Mouse (Mus musculus): ENCODE data around the gene Cwc15. TPM values are rescaled to one million over a fixed set of nuclear protein-coding genes. Genes with fewer than 3 reads are reported as not detected.
"Not testable (repeated sequence)": the region's sequence is repeated elsewhere in the genome, so short reads cannot be mapped to it uniquely, and the experiment has no call there.

Gene Cwc15
- polyA plus RNA-seq (2015; fragmentation: Nextera tagmentation; extraction: Ambion mirVana): 165 and 170 TPM in 2 replicates

GRCm38 (mm10) chr9:14500023-14500915 lies at the start of gene Cwc15, which contains the start of gene Kdm4d:
TSS of gene Cwc15 (plus strand) at chr9:14500617.
TSS of gene Kdm4d (minus strand) at chr9:14500482.
- H3K4me1 ChIP-seq: peaks cover 10% of the 10 kb centered on the region
- peak within 1 kb of the TSS; percentile 81 for H3K4me2 ChIP-seq (replicated peaks)
- no peaks in the 10 kb centered on the region for H3K9me3 ChIP-seq
- WGBS: under 1% methylated on average over 59 of the region's 59 CpGs
- peak within 1 kb of the TSS; percentile 84 for H3K27ac ChIP-seq
- no peaks in the 10 kb centered on the region for H3K27me3 ChIP-seq
- peak within 1 kb of the TSS; percentile 85 for H3K9ac ChIP-seq
- ATAC-seq (ENCODE audit: low FRiP score, low read depth): peak; percentile 100
- peaks cover 32% of the 10 kb centered on the region for H3K36me3 ChIP-seq
- peak within 1 kb of the TSS; percentile 87 for H3K4me3 ChIP-seq

- H3K4me2 ChIP-seq (replicated peaks); H3K9me3 ChIP-seq; H3K27me3 ChIP-seq; H3K4me1 ChIP-seq; H3K36me3 ChIP-seq; H3K4me3 ChIP-seq; H3K9ac ChIP-seq; H3K27ac ChIP-seq; ATAC-seq (ENCODE audit: low FRiP score, low read depth): not testable (repeated sequence)
- WGBS: 63% methylated on average over 8 of the region's 8 CpGs
These were observed 49.3 kb upstream of the Cwc15 start for GRCm38 (mm10) chr9:14451120-14451519.

- no peaks in the 10 kb centered on the region for H3K9me3 ChIP-seq
- no peak overlapping the region for H3K4me3 ChIP-seq
- H3K27ac ChIP-seq: no peak overlapping the region
- no peak for ATAC-seq (ENCODE audit: low FRiP score, low read depth)
- no peaks in the 10 kb centered on the region for H3K27me3 ChIP-seq
- H3K4me2 ChIP-seq (replicated peaks): no peak overlapping the region
- 84% methylated on average over 3 of the region's 3 CpGs for WGBS
- no peak overlapping the region for H3K9ac ChIP-seq
- no peaks in the 10 kb centered on the region for H3K36me3 ChIP-seq
- H3K4me1 ChIP-seq: no peaks in the 10 kb centered on the region
These were observed 44.1 kb upstream of the Cwc15 start for GRCm38 (mm10) chr9:14456320-14456719.

GRCm38 (mm10) chr9:14462536-14462935 lies 37.9 kb upstream of the Cwc15 start:
- H3K4me2 ChIP-seq (replicated peaks); H3K36me3 ChIP-seq; H3K27me3 ChIP-seq; H3K4me3 ChIP-seq; ATAC-seq (ENCODE audit: low FRiP score, low read depth); H3K27ac ChIP-seq; H3K4me1 ChIP-seq; H3K9me3 ChIP-seq; H3K9ac ChIP-seq: not testable (repeated sequence)
- WGBS: 94% methylated on average over 1 of the region's 1 CpGs

GRCm38 (mm10) chr9:14463668-14464067 lies 36.7 kb upstream of the Cwc15 start:
- H3K27ac ChIP-seq; H3K9me3 ChIP-seq; H3K9ac ChIP-seq; ATAC-seq (ENCODE audit: low FRiP score, low read depth); H3K4me3 ChIP-seq; H3K4me2 ChIP-seq (replicated peaks); H3K4me1 ChIP-seq; H3K36me3 ChIP-seq; H3K27me3 ChIP-seq: not testable (repeated sequence)
- WGBS: 82% methylated on average over 12 of the region's 12 CpGs

- peak overlapping the region; percentile 77 for H3K4me2 ChIP-seq (replicated peaks)
- H3K36me3 ChIP-seq: peaks cover 21% of the 10 kb centered on the region
- peaks cover 10% of the 10 kb centered on the region for H3K4me1 ChIP-seq
- H3K4me3 ChIP-seq: peak overlapping the region; percentile 87
- H3K9ac ChIP-seq: no peak overlapping the region
- H3K27ac ChIP-seq: no peak overlapping the region
- H3K27me3 ChIP-seq: no peaks in the 10 kb centered on the region
- no peak for ATAC-seq (ENCODE audit: low FRiP score, low read depth)
- H3K9me3 ChIP-seq: no peaks in the 10 kb centered on the region
- WGBS: 79% methylated on average over 4 of the region's 4 CpGs
These were observed 1.3 kb upstream of the Cwc15 start for GRCm38 (mm10) chr9:14498896-14499705.

GRCm38 (mm10) chr9:14500916-14501424 lies 553 bp downstream of the Cwc15 start:
- 3% methylated on average over 10 of the region's 10 CpGs for WGBS
- Histone ChIP-seq H3K9ac (peak overlapping the region; percentile 85), H3K27ac (peak overlapping the region; percentile 84), H3K36me3 (peaks cover 39% of the 10 kb centered on the region), H3K4me2 (replicated peaks) (peak overlapping the region; percentile 81), H3K4me3 (peak overlapping the region; percentile 87), H3K9me3 (no peaks in the 10 kb centered on the region), H3K4me1 (peaks cover 10% of the 10 kb centered on the region), H3K27me3 (no peaks in the 10 kb centered on the region)
- ATAC-seq (ENCODE audit: low FRiP score, low read depth): no peak

- Histone ChIP-seq H3K27ac (no peak overlapping the region), H3K27me3 (no peaks in the 10 kb centered on the region), H3K4me3 (no peak overlapping the region), H3K4me2 (replicated peaks) (no peak overlapping the region), H3K4me1 (no peaks in the 10 kb centered on the region), H3K9ac (no peak overlapping the region), H3K36me3 (peaks cover 43% of the 10 kb centered on the region), H3K9me3 (no peaks in the 10 kb centered on the region)
- peak; percentile 73 for ATAC-seq (ENCODE audit: low FRiP score, low read depth)
- 76% methylated on average over 9 of the region's 9 CpGs for WGBS
These were observed 12.4 kb downstream of the Cwc15 start for GRCm38 (mm10) chr9:14512633-14513445.

- no peak overlapping the region for H3K4me2 ChIP-seq (replicated peaks)
- no peak for ATAC-seq (ENCODE audit: low FRiP score, low read depth)
- no peaks in the 10 kb centered on the region for H3K27me3 ChIP-seq
- H3K9ac ChIP-seq: no peak overlapping the region
- 62% methylated on average over 1 of the region's 1 CpGs for WGBS
- no peak overlapping the region for H3K4me3 ChIP-seq
- no peaks in the 10 kb centered on the region for H3K9me3 ChIP-seq
- no peak overlapping the region for H3K27ac ChIP-seq
- no peaks in the 10 kb centered on the region for H3K4me1 ChIP-seq
- H3K36me3 ChIP-seq: peaks cover 5% of the 10 kb centered on the region; the same call in 1 of the 2 replicates
These were observed 16.9 kb downstream of the Cwc15 start for GRCm38 (mm10) chr9:14517296-14517695.

- ATAC-seq (ENCODE audit: low FRiP score, low read depth): no peak
- no peaks in the 10 kb centered on the region for H3K9me3 ChIP-seq
- H3K4me2 ChIP-seq (replicated peaks): no peak overlapping the region
- no peak overlapping the region for H3K4me3 ChIP-seq
- no peak overlapping the region for H3K27ac ChIP-seq
- H3K4me1 ChIP-seq: no peaks in the 10 kb centered on the region
- H3K36me3 ChIP-seq: no peaks in the 10 kb centered on the region
- H3K27me3 ChIP-seq: no peaks in the 10 kb centered on the region
- 83% methylated on average over 3 of the region's 3 CpGs for WGBS
- H3K9ac ChIP-seq: no peak overlapping the region
These were observed 17.7 kb downstream of the Cwc15 start for GRCm38 (mm10) chr9:14518105-14518504.

GRCm38 (mm10) chr9:14520971-14521670 lies 20.7 kb downstream of the Cwc15 start:
- no peak overlapping the region for H3K27ac ChIP-seq
- no peaks in the 10 kb centered on the region for H3K27me3 ChIP-seq
- no peaks in the 10 kb centered on the region for H3K9me3 ChIP-seq
- WGBS: 61% methylated on average over 3 of the region's 3 CpGs
- no peaks in the 10 kb centered on the region for H3K4me1 ChIP-seq
- ATAC-seq (ENCODE audit: low FRiP score, low read depth): no peak
- H3K9ac ChIP-seq: no peak overlapping the region
- H3K4me3 ChIP-seq: no peak overlapping the region
- H3K4me2 ChIP-seq (replicated peaks): no peak overlapping the region
- H3K36me3 ChIP-seq: no peaks in the 10 kb centered on the region
